Mouse (Mus musculus) hindbrain, embryonic 14.5 days (tissue): ENCODE measurements around the gene Vmn2r108. TPM values are rescaled to one million over a fixed set of nuclear protein-coding genes. Genes with fewer than 3 reads are reported as not detected.
"Not testable (repeated sequence)": the region's sequence is repeated elsewhere in the genome, so short reads cannot be mapped to it uniquely, and the experiment has no call there.

Experiments used
- ATAC-seq: fragments of 200-750 bp; cut with Nextera tagmentation; 2 replicates; pipeline ENCODE4 v1.8.0; 2017; ENCODE audit warnings: moderate number of reproducible peaks, mild to moderate bottlenecking, moderate TSS enrichment, moderate library complexity; ENCODE audit not compliant: low FRiP score
- DNase-seq: peaks from one replicate; pipeline ENCODE4 v3.0.0-alpha.2; 2015; ENCODE audit warnings: low spot score
- H3K27ac ChIP-seq: fragments of 300-500 bp; sonication (generic); 2 replicates; pipeline ENCODE4 v1.5.1; 2014; ENCODE audit warnings: mild to moderate bottlenecking, moderate library complexity
- H3K27me3 ChIP-seq: fragments of 300-500 bp; sonication (generic); 2 replicates; pipeline ENCODE4 v1.6.1; 2014; ENCODE audit warnings: mild to moderate bottlenecking, low read length, mixed read lengths; ENCODE audit not compliant: control insufficient read depth, insufficient read depth
- H3K36me3 ChIP-seq: fragments of 300-500 bp; sonication (generic); replicated peaks from 2 replicates; pipeline ENCODE4 v1.6.1; 2014; ENCODE audit not compliant: control insufficient read depth, insufficient read depth
- H3K4me1 ChIP-seq: fragments of 300-500 bp; sonication (generic); replicated peaks from 2 replicates; pipeline ENCODE4 v1.6.1; 2014; ENCODE audit warnings: antibody characterized with exemption, low read length, mixed read lengths; ENCODE audit not compliant: control insufficient read depth, insufficient read depth
- H3K4me2 ChIP-seq: fragments of 300-500 bp; sonication (generic); replicated peaks from 2 replicates; pipeline ENCODE4 v1.6.1; 2014; ENCODE audit warnings: mild to moderate bottlenecking, moderate library complexity
- H3K4me3 ChIP-seq: fragments of 300-500 bp; sonication (generic); replicated peaks from 2 replicates; pipeline ENCODE4 v1.5.1; 2014; ENCODE audit warnings: mild to moderate bottlenecking, low read length
- H3K9ac ChIP-seq: fragments of 300-500 bp; sonication (generic); 2 replicates; pipeline ENCODE4 v1.6.1; 2014
- H3K9me3 ChIP-seq: fragments of 300-500 bp; sonication (generic); 2 replicates; pipeline ENCODE4 v1.6.1; 2016; ENCODE audit warnings: low read length; ENCODE audit not compliant: control insufficient read depth
- WGBS: fragments of 180-500 bp; shearing (Covaris S2); extraction: QIAGEN DNeasy Blood & Tissue Kit; methylation state at CpG from one replicate; pipeline ENCODE4 v1.1.7; 2014; 5-methylcytosine and 5-hydroxymethylcytosine counted together
- polyA plus RNA-seq: library from polyadenylated mRNA; unstranded; fragments of >200 nt; fragmentation: Nextera tagmentation; extraction: Ambion mirVana; gene quantifications from 2 replicates; pipeline ENCODE4 v1.2.1, GENCODE M21; 2014

The Vmn2r108 gene
- polyA plus RNA-seq: not detected in 2 replicates

DNA sequence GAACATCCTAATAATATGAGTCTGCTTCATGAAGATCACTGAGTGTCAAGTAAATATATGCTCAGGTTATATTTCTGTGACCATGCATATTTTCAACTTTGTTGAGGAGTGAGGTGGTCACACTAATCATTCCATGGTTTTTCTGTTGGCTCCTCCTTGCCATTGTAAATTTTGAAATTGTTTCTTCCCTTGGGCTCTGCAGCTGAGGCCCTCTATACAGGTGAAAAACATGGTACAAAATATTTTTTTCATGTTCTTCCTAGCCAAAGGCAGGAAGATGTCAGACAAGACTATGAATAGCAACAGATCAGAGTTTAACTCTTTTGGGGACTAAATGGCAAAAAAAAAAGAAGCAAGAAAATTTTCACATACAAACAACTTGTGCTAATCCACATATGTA lies at the start of gene Vmn2r108:
Gene Vmn2r108 (minus strand): TSS at position 101 of the 400 bp plus-strand sequence.
- ATAC-seq: no peak
- no peaks in the 10 kb centered on the region for H3K4me1 ChIP-seq
- no peaks in the 10 kb centered on the region for H3K27me3 ChIP-seq
- no peak within 1 kb of the TSS for H3K9ac ChIP-seq
- no peaks in the 10 kb centered on the region for H3K36me3 ChIP-seq
- H3K9me3 ChIP-seq: peaks cover 13% of the 10 kb centered on the region; the same call in 1 of the 2 replicates
- no peak within 1 kb of the TSS for H3K27ac ChIP-seq
- no peak within 1 kb of the TSS for H3K4me2 ChIP-seq
- H3K4me3 ChIP-seq: no peak within 1 kb of the TSS
- no peak for DNase-seq

DNA sequence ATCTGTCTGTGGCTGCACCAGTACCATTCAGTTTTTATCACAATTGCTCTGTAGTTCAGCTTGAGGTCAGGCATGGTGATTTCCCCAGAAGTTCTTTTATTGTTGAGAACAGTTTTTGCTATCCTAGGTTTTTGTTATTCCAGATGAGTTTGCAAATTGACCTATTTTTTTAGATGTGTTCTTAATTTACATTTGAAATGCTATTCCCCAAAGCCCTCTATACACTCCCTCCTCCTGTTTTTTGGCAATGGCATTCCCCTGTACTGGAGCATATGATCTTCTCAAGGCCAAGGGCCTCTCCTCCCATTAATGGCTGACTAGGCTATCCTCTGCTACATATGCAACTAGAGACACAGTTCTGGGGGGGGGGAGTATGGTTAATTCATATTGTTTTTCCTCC lies 27.1 kb upstream of the Vmn2r108 start:
- not testable (repeated sequence) for H3K36me3 ChIP-seq, H3K4me3 ChIP-seq, DNase-seq, H3K9me3 ChIP-seq, H3K4me1 ChIP-seq, H3K4me2 ChIP-seq, H3K27ac ChIP-seq, H3K9ac ChIP-seq, H3K27me3 ChIP-seq, ATAC-seq

DNA sequence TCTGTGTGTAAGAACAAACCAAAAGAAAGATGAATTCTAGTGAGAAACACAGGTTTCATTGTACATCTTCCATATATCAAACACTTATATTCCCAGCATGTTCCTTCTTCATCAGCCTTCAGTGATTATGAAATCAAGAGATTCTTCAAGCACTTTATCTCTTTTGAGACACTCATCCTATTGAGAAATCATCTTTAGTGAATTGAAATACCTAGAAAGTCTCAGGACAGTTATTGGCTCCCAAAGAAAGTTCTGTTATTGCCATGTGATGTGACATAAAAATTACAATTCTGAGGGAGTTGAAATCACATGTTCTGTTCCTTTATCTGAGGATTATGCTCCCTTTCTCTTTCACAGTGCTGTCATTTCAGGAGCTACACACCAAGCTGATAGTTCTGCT lies 16.7 kb upstream of the Vmn2r108 start, which contains the start of gene Vmn1r225:
Gene Vmn1r225 (plus strand): TSS at position 301 of the 400 bp plus-strand sequence.
- ATAC-seq: no peak
- H3K36me3 ChIP-seq: no peaks in the 10 kb centered on the region

DNA sequence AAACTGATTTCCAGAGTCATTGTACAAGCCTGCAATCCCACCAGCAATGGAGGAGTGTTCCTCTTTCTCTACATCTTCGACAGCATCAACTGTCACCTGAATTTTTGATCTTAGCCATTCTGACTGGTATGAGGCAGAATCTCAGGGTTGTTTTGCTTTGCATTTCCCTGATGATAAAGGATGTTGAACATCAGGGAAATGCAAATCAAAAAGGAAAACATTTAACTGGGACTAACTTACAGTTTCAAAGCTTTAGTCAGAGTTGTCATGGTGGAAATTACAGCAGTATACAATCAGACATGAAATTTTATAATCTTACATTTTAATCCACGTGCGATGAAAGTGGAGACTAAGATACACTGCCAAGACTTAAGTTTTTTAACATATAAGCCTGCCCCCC lies 7.8 kb downstream of the Vmn2r108 start:
- no peak overlapping the region for H3K4me3 ChIP-seq
- H3K36me3 ChIP-seq: no peaks in the 10 kb centered on the region
- no peaks in the 10 kb centered on the region for H3K4me1 ChIP-seq
- DNase-seq: no peak
- H3K9ac ChIP-seq: no peak overlapping the region
- ATAC-seq: no peak
- no peak overlapping the region for H3K27ac ChIP-seq
- no peak overlapping the region for H3K4me2 ChIP-seq
- 77% methylated on average over 3 of the region's 3 CpGs for WGBS
- H3K27me3 ChIP-seq: no peaks in the 10 kb centered on the region
- peaks cover 17% of the 10 kb centered on the region for H3K9me3 ChIP-seq

More for the DNA sequence above, 16.7 kb upstream of the Vmn2r108 start, which contains the start of gene Vmn1r225:
- Histone ChIP-seq H3K9ac (no peak within 1 kb of the TSS), H3K4me1 (no peaks in the 10 kb centered on the region), H3K4me3 (no peak within 1 kb of the TSS), H3K27ac (no peak within 1 kb of the TSS), H3K9me3 (peaks cover 24% of the 10 kb centered on the region), H3K27me3 (no peaks in the 10 kb centered on the region), H3K4me2 (no peak within 1 kb of the TSS)
- DNase-seq: no peak

DNA sequence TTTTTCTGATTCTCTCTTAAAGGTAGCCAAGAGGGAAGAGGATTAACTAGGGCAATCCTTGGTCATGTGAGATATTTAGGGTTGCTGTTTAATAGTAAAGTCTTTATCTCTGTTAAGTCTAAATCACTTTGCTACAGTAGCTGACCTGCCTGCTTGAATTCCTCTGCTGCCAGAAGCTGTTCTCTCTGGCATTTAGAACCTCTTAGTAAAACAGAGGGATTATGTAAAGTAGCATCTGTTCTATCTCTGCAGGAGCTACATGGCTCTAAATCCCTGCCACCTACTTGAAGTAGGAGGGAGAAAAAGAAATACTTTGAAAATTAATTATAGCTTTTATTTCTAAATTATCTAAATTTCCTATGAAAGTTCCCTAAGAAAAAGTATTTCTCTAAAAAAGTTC lies 41.9 kb downstream of the Vmn2r108 start:
- Histone ChIP-seq H3K4me1 (no peaks in the 10 kb centered on the region), H3K4me2 (no peak overlapping the region), H3K4me3 (no peak overlapping the region), H3K36me3 (no peaks in the 10 kb centered on the region), H3K27ac (no peak overlapping the region), H3K9me3 (peaks cover 34% of the 10 kb centered on the region), H3K27me3 (no peaks in the 10 kb centered on the region), H3K9ac (no peak overlapping the region)
- ATAC-seq: no peak
- DNase-seq: no peak

- H3K36me3 ChIP-seq: no peaks in the 10 kb centered on the region
- ATAC-seq: no peak
- H3K4me3 ChIP-seq: no peak within 1 kb of the TSS
- H3K9ac ChIP-seq: no peak within 1 kb of the TSS
- H3K27me3 ChIP-seq: no peaks in the 10 kb centered on the region
- H3K4me1 ChIP-seq: no peaks in the 10 kb centered on the region
- no peak for DNase-seq
- H3K4me2 ChIP-seq: no peak within 1 kb of the TSS
- no peak within 1 kb of the TSS for H3K27ac ChIP-seq
- WGBS: 41% methylated on average over 1 of the region's 1 CpGs
- H3K9me3 ChIP-seq: peaks cover 32% of the 10 kb centered on the region; the same call in 1 of the 2 replicates
Observed at GRCm38 (mm10) chr17:20413846-20414245, 67.3 kb downstream of the Vmn2r108 start, which contains the start of gene Vmn1r224. TSS of gene Vmn1r224 (plus strand) at chr17:20414146.

Other genes with a start within 250 kb of the Vmn2r108 start
- gene Vmn2r105, start 246.3 kb downstream of the Vmn2r108 start, polyA plus RNA-seq: not detected in 2 replicates
- not detected in 2 replicates for gene Vmn2r106, start 195.8 kb downstream of the Vmn2r108 start, polyA plus RNA-seq
- not detected in 2 replicates for gene Vmn2r107, start 136.1 kb downstream of the Vmn2r108 start, polyA plus RNA-seq
- not detected in 2 replicates for gene Vmn1r224, start 67.2 kb downstream of the Vmn2r108 start, polyA plus RNA-seq
- gene Vmn1r225, start 16.8 kb upstream of the Vmn2r108 start, polyA plus RNA-seq: not detected in 2 replicates
- gene Vmn2r109, start 83.4 kb upstream of the Vmn2r108 start, polyA plus RNA-seq: not detected in 2 replicates
- 0.03 and 0.04 TPM in 2 replicates for gene Vmn2r110, start 115.1 kb upstream of the Vmn2r108 start, polyA plus RNA-seq
- gene Fpr-rs3, start 143.5 kb upstream of the Vmn2r108 start, polyA plus RNA-seq: not detected in 2 replicates
- gene Vmn1r226, start 201.5 kb upstream of the Vmn2r108 start, polyA plus RNA-seq: not detected in 2 replicates
- gene Vmn1r227, start 248.5 kb upstream of the Vmn2r108 start, polyA plus RNA-seq: not detected in 2 replicates